Mouse (Mus musculus): ENCODE results near the gene Rnf7. TPM values are rescaled to one million over a fixed set of nuclear protein-coding genes. Genes with fewer than 3 reads are reported as not detected.
"Not testable (repeated sequence)": the region's sequence is repeated elsewhere in the genome, so short reads cannot be mapped to it uniquely, and the experiment has no call there.

The Rnf7 gene
- 79.3 and 98.7 TPM in 2 replicates for total RNA-seq (2014; fragmentation: Nextera tagmentation)
- total RNA-seq (2017): 30.5 and 54.9 TPM in 2 replicates

DNA sequence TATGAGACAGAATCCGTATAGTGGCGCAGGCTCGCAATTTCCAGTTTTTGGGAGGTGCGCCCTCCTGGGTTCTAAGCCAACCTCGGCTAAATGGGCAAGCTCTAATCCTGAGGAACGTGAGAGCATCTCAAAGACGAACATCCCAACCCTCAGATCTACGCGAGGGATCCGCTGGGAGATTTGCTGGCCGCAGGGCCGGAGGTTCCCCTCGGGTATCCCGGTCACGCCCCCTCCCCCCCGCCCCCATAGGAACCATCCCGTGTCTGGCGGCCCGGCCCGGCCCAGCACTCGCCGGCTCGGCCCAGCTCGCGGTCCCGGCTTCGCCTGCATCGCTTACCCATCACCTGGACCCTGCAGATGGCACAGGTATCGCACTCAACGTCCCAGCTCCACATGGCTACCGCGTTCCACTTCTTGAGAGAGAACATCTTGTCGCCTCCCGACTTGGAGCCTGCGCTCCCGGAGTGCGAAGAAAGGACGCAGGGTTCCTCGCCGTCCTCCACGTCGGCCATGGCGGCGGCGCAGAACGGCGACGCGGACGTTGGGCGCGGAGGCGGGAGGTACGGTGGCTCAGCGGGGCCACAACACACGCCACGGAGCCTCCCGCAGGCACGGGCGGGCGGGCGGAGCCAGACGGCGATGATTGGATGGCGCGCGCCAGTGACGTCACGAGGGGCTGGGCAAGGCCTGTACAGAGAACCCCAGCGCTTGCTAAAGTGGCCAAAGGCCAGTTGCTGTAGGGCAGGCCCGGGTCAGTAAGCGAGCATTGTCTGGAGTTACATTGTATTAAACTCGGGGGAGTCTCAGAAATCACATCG lies at the start of gene Rnf7:
Rnf7 (minus strand) TSS at position 605 of the 818 bp plus-strand sequence.
- peak; percentile 95 for ATAC-seq (replicated peaks; ENCODE audit: low FRiP score, low TSS enrichment, poor library complexity, severe bottlenecking)

DNA sequence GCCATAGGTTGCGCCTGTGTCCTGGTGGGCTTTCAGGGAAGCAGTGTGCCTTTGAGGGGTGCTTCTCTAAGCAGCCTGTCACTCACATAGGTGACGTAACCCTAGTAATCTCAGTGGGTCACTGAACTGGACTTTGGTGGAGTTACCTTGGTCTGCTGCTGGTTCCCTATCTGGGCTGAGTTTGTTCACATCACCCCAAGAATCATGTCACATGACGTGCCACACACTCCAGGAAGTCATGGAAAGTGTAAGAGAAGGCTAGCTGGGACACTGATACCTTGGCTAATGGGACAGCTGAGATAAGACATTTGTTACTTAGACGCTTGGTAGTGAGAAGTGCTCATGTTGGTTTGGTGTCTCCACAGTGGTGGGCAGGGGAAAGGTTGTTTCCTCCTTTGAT lies 47.5 kb upstream of the Rnf7 start:
- no peak for ATAC-seq (replicated peaks; ENCODE audit: low FRiP score, low TSS enrichment, poor library complexity, severe bottlenecking)

DNA sequence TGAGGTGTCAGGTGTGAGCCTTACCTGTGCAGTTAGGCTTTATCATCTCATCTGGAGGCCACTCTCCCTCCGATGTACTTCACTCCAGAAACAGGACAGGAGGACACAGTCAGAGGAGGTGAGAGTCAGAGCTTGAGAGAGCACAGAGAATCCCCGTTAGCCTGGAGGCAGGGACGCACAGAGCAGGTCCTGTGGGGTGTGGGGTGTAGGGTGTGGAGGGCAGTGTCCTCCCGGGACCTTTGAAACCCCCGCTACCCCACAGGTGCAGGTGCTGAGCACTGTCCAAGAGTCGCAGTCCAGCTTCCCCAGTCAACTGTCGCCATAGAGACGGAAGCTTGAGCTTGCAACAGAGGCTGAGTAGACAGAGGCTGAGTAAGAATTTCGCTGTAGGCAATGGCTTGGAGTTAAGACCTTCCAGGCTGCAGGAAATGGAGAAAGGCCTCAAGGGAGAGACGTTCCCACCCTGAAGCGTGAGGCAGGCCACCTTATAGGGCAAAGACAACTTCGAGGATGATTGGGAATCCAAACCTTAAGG lies 46.6 kb upstream of the Rnf7 start, which contains the start of gene Gm28729:
Gm28729 (minus strand) TSS at position 293 of the 535 bp plus-strand sequence.
- peak; percentile 23; the same call in 1 of the 2 replicates for ATAC-seq (replicated peaks; ENCODE audit: low FRiP score, low TSS enrichment, poor library complexity, severe bottlenecking)

DNA sequence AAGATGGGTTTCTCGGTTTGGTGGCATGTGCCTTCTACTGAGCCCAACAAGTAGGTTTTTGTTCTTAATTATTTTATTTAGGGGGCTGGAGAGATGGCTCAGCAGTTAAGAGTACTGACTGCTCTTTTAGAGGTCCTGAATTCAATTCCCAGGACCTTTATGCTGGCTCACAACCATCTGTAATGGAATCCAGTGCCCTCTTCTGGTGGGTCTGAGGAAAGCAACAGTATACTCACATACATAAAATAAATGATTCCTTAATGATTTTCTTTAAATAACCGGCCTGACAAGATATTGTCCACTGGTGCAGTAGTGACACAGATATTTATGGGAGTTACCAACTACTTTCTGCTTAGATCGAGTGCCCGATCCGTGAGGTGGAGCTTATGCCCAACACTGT lies 44.7 kb upstream of the Rnf7 start:
- ATAC-seq (replicated peaks; ENCODE audit: low FRiP score, low TSS enrichment, poor library complexity, severe bottlenecking): no peak

DNA sequence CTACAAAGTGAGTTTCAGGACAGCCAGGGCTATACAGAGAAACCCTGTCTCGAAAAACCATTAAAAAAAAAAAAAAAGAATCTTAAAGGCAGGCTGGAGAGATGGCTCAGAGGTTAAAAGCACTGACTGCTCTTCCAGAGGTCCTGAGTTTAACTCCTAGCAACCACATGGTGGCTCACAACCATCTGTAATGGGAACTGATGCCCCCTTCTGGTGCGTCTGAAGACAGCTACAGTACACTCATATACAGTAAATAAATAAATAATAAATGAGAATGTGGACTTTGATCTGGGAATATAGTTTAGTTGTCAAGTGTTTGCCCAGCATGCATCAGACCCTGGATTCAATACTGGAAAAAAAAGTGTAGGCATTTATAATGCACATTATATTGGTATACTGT lies 43.1 kb upstream of the Rnf7 start:
- not testable (repeated sequence) for ATAC-seq (replicated peaks; ENCODE audit: low FRiP score, low TSS enrichment, poor library complexity, severe bottlenecking)

DNA sequence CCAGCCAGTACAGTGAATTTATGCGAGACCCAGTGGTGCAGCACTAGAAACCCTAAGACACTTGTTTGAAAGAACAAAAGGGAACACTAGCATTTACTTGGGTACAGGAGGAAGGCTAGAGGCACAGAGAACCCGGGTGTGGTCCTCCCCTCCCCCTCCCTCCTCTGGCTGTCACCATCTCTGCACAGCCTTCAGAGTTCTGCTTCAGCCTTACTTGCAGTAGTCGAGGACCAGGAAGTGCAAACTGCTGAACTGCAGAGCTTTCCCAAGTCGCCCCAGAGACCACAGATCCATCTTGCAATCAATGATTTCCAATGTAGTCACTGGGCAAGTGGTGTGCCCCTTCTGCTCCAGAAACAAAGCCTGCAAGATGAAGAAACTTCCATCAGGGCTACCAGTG lies 39.0 kb upstream of the Rnf7 start:
- no peak for ATAC-seq (replicated peaks; ENCODE audit: low FRiP score, low TSS enrichment, poor library complexity, severe bottlenecking)

DNA sequence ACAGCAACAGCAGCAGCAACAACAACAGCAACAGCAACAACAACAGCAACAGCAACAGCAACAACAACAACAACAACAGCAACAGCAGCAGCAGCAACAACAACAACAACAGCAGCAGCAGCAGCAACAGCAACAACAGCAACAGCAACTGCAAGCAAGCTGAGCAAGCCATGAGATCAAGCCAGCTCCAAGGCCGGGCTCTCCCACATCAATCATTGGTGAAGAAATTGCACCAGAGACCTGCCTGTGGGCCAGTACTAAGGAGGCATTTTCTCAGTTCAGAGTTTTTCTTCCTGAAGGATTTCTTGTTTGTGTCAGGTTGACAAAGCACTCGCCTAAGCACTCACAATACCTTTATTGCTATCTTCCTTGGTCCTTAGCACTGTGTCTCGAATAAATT lies 38.3 kb upstream of the Rnf7 start:
- ATAC-seq (replicated peaks; ENCODE audit: low FRiP score, low TSS enrichment, poor library complexity, severe bottlenecking): no peak

DNA sequence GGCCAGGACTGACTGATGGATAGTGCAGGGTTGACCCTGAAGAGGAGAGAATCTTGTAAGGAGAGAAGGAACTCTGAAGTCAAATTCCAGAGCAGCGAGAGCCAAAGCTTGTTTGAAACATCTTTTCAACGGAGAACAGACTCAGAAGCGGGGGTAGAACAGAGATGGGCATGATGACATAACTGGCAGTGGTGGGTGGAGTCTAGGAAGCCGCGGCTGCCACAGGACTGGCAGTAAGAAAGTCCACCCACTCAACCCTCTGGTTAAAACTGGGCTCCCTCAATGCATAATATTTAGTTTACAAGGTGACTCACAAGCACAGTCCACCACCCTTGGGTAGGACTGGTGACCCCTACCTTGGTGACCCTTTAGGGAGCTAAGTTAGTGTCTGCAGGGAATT lies 37.3 kb upstream of the Rnf7 start:
- peak; percentile 80 for ATAC-seq (replicated peaks; ENCODE audit: low FRiP score, low TSS enrichment, poor library complexity, severe bottlenecking)

DNA sequence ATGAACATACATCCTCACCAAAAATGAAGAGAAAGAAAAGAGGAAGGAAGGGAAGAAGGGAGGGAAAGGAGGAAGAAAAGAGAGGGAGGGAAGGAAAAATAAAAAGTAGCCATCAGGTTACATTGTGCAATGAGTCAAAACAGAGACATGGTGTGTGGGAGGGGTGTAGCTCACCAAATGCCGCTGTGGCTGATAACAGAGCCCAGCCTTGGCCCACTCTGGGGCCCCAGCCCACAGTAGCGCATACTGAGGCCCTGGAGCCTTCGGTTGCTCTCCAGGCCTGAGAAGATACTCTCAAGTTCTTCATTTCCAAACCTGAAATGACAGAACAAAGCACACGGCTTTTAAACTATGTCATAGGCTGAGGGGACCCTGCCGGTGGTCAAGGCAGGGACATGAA lies 35.8 kb upstream of the Rnf7 start:
- ATAC-seq (replicated peaks; ENCODE audit: low FRiP score, low TSS enrichment, poor library complexity, severe bottlenecking): peak; percentile 64

DNA sequence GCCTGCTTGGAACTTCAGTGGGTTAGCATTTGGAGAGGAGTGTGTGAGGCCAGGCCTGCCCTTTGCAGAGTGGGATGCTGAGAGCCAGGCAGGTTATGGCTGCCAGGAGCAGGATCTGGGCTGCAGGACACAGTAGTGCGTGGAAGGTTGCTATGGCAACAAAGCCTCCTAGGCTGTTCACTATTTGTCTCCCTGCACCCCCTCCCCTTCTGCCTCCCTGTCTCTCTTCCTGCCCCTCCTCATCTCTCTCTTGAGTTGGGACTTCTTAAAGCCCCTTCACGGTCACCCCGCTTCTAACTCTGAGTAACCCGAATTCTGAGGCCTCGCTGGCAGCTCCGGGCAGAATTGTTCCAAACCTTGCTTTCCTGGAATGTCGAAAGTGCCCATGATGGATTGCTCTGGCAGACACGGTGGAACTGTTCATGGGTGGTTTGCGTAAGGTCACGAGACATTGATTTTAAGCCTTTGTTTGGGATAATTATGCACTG lies 27.6 kb upstream of the Rnf7 start:
- ATAC-seq (replicated peaks; ENCODE audit: low FRiP score, low TSS enrichment, poor library complexity, severe bottlenecking): no peak

DNA sequence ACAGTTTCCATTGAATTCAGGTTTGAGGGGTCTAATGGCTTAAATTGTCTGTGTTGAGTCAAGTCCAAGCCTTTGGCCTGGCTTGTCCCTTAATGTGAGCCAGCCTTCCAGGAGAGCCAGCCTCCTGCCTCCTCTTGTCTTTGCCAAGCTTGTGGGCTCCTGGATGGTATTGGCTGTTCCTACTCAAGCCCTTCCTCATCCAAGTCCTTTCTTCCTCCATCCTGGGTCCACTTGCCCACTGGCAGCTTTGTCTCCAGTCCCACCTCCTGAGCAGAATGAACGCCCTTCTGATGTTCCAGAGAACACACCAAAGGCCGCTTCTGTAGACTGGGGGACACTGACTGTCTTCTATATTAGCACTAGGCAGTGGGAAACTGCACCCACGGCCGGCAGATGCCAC lies 26.7 kb upstream of the Rnf7 start:
- ATAC-seq (replicated peaks; ENCODE audit: low FRiP score, low TSS enrichment, poor library complexity, severe bottlenecking): no peak

DNA sequence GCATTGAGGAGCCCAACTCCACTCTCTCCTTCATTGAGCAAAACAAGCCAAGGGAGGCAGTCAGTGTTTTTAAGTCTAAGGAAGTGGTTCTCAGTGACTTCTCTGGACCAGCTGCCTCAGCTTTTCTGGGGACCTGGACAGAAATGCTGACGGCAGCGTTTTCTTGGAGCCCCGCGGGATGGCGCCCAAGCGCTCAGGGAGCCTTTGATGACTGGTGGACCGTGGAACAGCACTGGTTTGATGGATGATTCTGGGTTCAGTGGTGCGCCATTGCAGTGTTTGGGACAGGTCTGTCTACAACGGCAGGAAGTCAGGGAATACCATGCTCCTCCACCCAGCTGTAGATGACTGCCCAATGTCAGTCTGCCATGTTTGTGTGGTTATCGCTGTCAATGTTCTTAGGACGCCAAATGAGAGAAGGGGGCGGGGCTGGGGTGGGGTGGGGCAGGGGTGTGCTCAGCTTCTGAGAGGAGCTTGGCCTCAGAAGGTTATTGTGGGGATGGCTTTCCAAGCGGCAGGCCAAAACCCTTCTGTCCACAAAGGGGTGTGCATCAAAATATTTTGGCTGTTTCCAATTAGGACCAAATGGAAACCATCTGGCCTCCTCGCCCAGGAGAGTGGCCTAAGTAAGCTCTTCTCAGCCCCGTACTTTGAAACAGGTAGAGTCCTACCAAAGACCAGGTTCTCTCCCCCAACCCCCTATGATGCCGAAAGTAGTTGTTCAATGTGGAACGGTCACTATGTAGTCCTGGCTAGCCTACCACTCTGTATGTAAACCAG lies 25.8 kb upstream of the Rnf7 start:
- ATAC-seq (replicated peaks; ENCODE audit: low FRiP score, low TSS enrichment, poor library complexity, severe bottlenecking): no peak

DNA sequence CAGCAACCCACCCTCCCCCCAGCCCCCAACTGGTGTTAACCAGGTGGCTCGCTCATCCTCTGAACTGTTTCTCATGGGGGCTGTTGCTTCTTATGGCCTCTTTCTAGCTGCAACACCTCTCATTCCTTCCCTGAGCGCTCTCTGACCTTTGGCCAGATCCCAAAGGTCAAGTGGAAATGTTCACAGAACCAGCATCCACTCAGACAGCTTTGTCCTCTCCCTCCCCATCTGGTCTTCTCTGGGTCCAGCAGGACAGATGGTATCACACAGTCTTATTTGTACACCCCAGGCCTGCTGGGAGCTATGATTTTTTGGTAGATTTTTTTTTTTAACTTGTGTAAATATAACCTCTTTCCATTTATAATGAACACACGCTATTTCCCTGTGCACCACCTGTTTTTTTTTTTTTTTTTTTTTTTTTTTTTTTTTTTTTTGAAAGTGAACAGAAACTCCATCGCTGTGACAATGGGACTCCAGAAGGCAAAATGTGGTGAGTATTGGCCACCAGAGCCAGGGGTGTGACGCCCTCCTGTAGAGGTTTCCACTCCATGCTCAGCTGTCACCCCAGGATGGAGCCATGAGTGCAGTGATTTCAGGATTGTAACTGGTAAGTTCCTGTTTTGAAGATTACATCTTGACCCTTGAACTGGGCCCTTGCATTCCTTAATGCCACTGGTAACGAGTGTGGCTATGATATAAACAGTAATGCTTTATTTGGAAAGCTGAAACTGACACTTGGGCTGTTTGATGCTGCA lies 24.6 kb upstream of the Rnf7 start:
- ATAC-seq (replicated peaks; ENCODE audit: low FRiP score, low TSS enrichment, poor library complexity, severe bottlenecking): no peak

DNA sequence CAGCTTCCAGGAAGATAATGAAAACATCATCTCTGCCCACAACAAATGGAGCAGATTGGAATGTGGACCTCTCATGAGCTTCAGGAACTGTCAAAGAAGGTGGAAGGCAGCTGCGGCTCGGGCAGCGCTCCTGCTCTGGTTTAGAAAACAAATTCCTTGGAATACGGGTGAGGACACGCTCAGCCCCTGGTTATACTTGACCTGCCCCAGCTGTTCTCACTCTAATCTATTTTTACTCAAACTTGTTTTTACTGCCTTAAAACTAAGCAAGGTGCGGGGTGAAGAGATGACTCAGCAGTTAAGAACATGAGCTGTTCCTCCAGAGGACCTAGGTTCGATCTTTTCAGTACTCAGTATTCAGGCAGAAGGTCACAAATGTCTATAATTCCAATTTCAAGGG lies 22.7 kb upstream of the Rnf7 start:
- ATAC-seq (replicated peaks; ENCODE audit: low FRiP score, low TSS enrichment, poor library complexity, severe bottlenecking): no peak

DNA sequence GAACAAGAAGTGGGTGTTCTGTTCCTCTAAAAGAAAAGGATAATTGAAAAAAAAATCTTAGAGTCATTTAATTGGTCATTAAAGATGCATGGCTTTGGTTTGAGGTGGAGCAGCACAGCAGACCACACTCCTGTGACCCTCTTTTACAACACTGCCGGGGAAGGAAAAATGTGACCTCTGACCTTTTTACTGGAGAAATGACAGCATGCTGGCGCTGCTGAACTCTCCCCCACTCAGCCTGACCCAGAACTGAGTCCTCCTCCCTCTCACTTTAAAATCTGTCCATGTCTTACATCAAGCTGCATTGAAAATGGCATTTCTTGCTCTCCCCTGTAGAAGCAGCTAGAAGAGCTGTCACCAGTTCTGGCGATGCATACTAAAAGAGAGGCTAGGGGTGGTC lies 14.7 kb upstream of the Rnf7 start:
- no peak for ATAC-seq (replicated peaks; ENCODE audit: low FRiP score, low TSS enrichment, poor library complexity, severe bottlenecking)

DNA sequence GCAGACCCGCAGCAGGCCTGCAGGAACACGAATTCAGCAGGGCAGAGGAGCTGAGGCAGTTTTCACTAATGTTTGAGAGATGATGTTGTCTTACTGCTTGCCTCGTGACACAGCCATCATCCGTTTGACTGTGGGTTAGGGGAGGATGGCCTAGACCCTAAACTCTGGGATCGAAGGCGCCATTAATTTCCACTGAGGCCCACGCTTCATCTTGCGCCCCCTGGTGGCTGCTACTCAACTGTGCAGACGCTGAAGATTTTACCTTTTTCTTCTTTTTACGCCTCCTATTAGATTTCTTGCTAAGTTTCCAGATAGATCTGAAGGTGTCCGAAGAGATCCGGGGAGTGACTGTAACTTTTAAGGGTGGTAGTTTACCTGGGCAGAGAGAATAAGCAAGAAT lies 13.3 kb upstream of the Rnf7 start:
- ATAC-seq (replicated peaks; ENCODE audit: low FRiP score, low TSS enrichment, poor library complexity, severe bottlenecking): peak; percentile 68

DNA sequence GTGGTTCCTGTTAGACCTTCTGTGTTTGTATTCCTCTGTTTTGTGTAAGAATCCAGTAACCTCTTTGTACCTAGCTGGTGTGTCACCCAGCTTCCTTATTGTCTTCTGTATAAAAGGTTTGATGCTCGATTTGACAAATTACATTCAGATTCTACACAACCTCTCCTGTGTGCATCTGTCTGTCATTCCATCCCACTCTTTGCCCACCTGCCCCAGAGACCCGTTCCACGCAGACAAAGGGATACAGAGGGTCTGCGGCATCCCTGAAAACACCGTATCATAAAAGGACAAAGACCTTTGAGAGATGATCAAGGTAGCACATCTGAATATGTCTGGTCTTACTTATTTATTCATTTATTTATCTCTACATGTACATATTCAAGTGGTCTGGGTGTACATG lies 9.4 kb upstream of the Rnf7 start:
- ATAC-seq (replicated peaks; ENCODE audit: low FRiP score, low TSS enrichment, poor library complexity, severe bottlenecking): not testable (repeated sequence)

DNA sequence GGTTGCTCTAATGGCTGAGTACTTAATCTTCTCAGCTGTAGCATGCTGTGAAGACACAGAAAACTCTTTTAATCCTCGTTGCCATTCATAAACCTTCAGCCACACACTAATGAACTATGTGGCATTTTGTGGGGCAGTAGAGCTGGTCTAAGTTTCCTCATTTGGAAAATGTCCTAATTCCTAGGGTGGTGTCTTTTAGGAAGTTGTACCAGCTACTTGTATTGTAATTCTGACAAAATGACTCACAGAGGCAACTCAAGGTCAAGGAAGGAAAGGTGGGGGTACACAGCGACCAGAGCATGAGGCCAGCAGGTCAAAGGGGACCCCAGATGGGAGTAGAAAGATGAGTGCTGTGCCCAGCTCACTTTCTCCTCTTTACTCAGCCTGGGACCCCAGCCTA lies 5.2 kb upstream of the Rnf7 start:
- no peak for ATAC-seq (replicated peaks; ENCODE audit: low FRiP score, low TSS enrichment, poor library complexity, severe bottlenecking)

DNA sequence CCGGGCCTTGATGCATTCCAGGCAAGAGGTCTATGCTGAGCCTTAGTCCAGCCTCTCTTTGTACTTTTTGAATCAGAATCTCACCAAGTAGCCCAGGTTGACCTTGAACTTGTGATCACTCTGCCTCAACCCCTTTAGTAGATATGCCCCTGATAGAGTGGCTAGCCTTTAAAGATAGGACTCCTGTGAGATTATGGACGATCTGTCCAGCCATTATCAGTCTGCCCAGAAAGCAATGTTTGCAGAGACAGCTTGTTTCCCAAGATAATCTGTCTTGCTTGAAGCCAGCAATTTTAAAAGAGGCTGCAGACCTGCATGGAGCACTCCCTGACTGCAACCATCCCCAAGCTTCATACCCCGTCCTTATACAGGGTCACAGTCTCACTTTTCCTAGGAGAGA lies 4.6 kb upstream of the Rnf7 start:
- peak; percentile 25; the same call in 1 of the 2 replicates for ATAC-seq (replicated peaks; ENCODE audit: low FRiP score, low TSS enrichment, poor library complexity, severe bottlenecking)

DNA sequence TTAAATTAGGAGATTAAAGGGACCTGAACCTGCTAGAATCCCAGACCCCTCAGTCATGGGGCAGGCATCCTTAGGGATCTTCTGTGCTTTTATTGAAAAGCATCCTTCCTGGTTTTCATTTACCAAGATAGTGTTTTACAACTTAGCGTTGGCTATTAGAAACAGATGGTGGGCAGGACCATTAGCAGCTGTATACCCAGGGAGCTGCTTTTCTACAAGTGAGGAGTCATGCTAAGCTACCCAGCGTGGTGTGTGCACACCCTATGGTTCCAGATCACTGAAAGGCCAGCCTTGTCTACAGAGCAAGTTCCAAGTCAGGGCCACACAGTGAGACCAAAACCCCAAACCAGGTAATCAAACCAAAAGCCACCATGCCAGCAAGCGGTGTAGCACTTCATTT lies 6.1 kb downstream of the Rnf7 start:
- ATAC-seq (replicated peaks; ENCODE audit: low FRiP score, low TSS enrichment, poor library complexity, severe bottlenecking): no peak

Measured in megakaryocyte-erythroid progenitor cell, adult 5-6 weeks (primary cell).